Mouse (Mus musculus) c-Kit-positive CD71-positive TER-119-positive erythroid progenitor cells, embryonic 14.5 days (primary cell): ENCODE results near the gene Prr14.
A peak's percentile ranks its signal among the peaks of the same experiment; 100 is the strongest.
"Not testable (repeated sequence)": the region's sequence is repeated elsewhere in the genome, so short reads cannot be mapped to it uniquely, and the experiment has no call there.

Source experiments
- DNase-seq: peaks from one replicate; pipeline ENCODE4 v3.0.0-alpha.2; 2013; ENCODE audit warnings: low spot score

Prr14 gene

GRCm38 (mm10) chr7:127472060-127472459 lies 12.6 kb downstream of the Prr14 start:
- DNase-seq, result no peak

- no peak for DNase-seq
Observed at GRCm38 (mm10) chr7:127473705-127474104, 14.3 kb downstream of the Prr14 start.

GRCm38 (mm10) chr7:127474378-127475070 lies 15.1 kb downstream of the Prr14 start:
- DNase-seq, result no peak

- DNase-seq, result no peak
Observed at GRCm38 (mm10) chr7:127475186-127475740, 15.9 kb downstream of the Prr14 start.

GRCm38 (mm10) chr7:127476336-127476735 lies 16.9 kb downstream of the Prr14 start:
- DNase-seq, result no peak

- DNase-seq, result no peak
Observed at GRCm38 (mm10) chr7:127476855-127477254, 17.4 kb downstream of the Prr14 start.

GRCm38 (mm10) chr7:127477687-127478634 lies 18.6 kb downstream of the Prr14 start:
- DNase-seq, result peak; percentile 100

- DNase-seq, result no peak
Observed at GRCm38 (mm10) chr7:127478635-127479317, 19.4 kb downstream of the Prr14 start, which contains the start of gene Fbrs. Gene Fbrs, plus strand, starts transcription at chr7:127479199.

GRCm38 (mm10) chr7:127479318-127480225 lies 20.2 kb downstream of the Prr14 start:
- peak; percentile 34 for DNase-seq

GRCm38 (mm10) chr7:127480321-127480720 lies 20.9 kb downstream of the Prr14 start:
- peak; percentile 21 for DNase-seq

- DNase-seq, result no peak
Observed at GRCm38 (mm10) chr7:127485416-127485815, 26.0 kb downstream of the Prr14 start.

GRCm38 (mm10) chr7:127488364-127488763 lies 29.0 kb downstream of the Prr14 start:
- DNase-seq, result not testable (repeated sequence)

GRCm38 (mm10) chr7:127489982-127490381 lies 30.6 kb downstream of the Prr14 start:
- DNase-seq, result no peak

GRCm38 (mm10) chr7:127491846-127492245 lies 32.4 kb downstream of the Prr14 start:
- DNase-seq, result no peak

GRCm38 (mm10) chr7:127494648-127495047 lies 35.2 kb downstream of the Prr14 start:
- no peak for DNase-seq

GRCm38 (mm10) chr7:127497382-127497781 lies 38.0 kb downstream of the Prr14 start:
- no peak for DNase-seq

GRCm38 (mm10) chr7:127498407-127498806 lies 39.0 kb downstream of the Prr14 start:
- peak; percentile 40 for DNase-seq

GRCm38 (mm10) chr7:127508291-127508690 lies 48.9 kb downstream of the Prr14 start:
- DNase-seq, result no peak

GRCm38 (mm10) chr7:127509830-127510229 lies 50.4 kb downstream of the Prr14 start:
- DNase-seq, result not testable (repeated sequence)

- DNase-seq, result no peak
Observed at GRCm38 (mm10) chr7:127511241-127511640, 51.8 kb downstream of the Prr14 start.

- DNase-seq, result peak; percentile 95
Observed at GRCm38 (mm10) chr7:127511808-127512230, 52.4 kb downstream of the Prr14 start, which contains the start of gene Srcap. Gene Srcap, plus strand, starts transcription at chr7:127511983.
